Mouse (Mus musculus) heart, embryonic 11.5 days (tissue): Measurements from ENCODE around the gene Ifit1. TPM values are rescaled to one million over a fixed set of nuclear protein-coding genes. Genes with fewer than 3 reads are reported as not detected.
"Not testable (repeated sequence)": the region's sequence is repeated elsewhere in the genome, so short reads cannot be mapped to it uniquely, and the experiment has no call there.

Experiments used
- ATAC-seq: fragments of 200-750 bp; cut with Nextera tagmentation; replicated peaks from 2 replicates; pipeline ENCODE4 v1.8.0; 2017; ENCODE audit warnings: moderate library complexity; ENCODE audit not compliant: insufficient number of reproducible peaks, low FRiP score, low TSS enrichment
- H3K27ac ChIP-seq: fragments of 300-500 bp; sonication (generic); 2 replicates; pipeline ENCODE4 v1.5.1; 2014; ENCODE audit warnings: mild to moderate bottlenecking, low read depth, low read length
- H3K27me3 ChIP-seq: fragments of 300-500 bp; sonication (generic); 2 replicates; pipeline ENCODE4 v1.6.1; 2014; ENCODE audit warnings: mild to moderate bottlenecking, low read length, mixed read lengths; ENCODE audit not compliant: control insufficient read depth, insufficient read depth
- H3K36me3 ChIP-seq: fragments of 300-500 bp; sonication (generic); 2 replicates; pipeline ENCODE4 v1.6.1; 2014; ENCODE audit warnings: mild to moderate bottlenecking, low read length, moderate library complexity, mixed read lengths; ENCODE audit not compliant: control insufficient read depth, insufficient read depth
- H3K4me1 ChIP-seq: fragments of 300-500 bp; sonication (generic); 2 replicates; pipeline ENCODE4 v1.6.1; 2014; ENCODE audit warnings: low read length; ENCODE audit not compliant: control insufficient read depth, insufficient read depth
- H3K4me2 ChIP-seq: fragments of 300-500 bp; sonication (generic); 2 replicates; pipeline ENCODE4 v1.6.1; 2014; ENCODE audit warnings: mild to moderate bottlenecking, moderate library complexity
- H3K4me3 ChIP-seq: fragments of 300-500 bp; sonication (generic); 2 replicates; pipeline ENCODE4 v1.5.1; 2014; ENCODE audit warnings: low read depth, low read length
- H3K9ac ChIP-seq: fragments of 300-500 bp; sonication (generic); 2 replicates; pipeline ENCODE4 v1.6.1; 2014; ENCODE audit warnings: mild to moderate bottlenecking, low read depth, low read length, moderate library complexity
- H3K9me3 ChIP-seq: fragments of 300-500 bp; sonication (generic); replicated peaks from 2 replicates; pipeline ENCODE4 v1.6.1; 2016; ENCODE audit warnings: low read length; ENCODE audit not compliant: control insufficient read depth
- WGBS: fragments of 180-500 bp; shearing (Covaris S2); extraction: QIAGEN DNeasy Blood & Tissue Kit; methylation state at CpG from one replicate; pipeline ENCODE4 v1.1.7; 2014; ENCODE audit not compliant: insufficient replicate concordance; 5-methylcytosine and 5-hydroxymethylcytosine counted together
- polyA plus RNA-seq: library from polyadenylated mRNA; unstranded; fragments of >200 nt; fragmentation: Nextera tagmentation; extraction: Ambion mirVana; gene quantifications from 2 replicates; pipeline ENCODE4 v1.2.1, GENCODE M21; 2014

Ifit1 gene
- polyA plus RNA-seq, 1 experiment from 2014 or later, result 0.44 TPM

DNA sequence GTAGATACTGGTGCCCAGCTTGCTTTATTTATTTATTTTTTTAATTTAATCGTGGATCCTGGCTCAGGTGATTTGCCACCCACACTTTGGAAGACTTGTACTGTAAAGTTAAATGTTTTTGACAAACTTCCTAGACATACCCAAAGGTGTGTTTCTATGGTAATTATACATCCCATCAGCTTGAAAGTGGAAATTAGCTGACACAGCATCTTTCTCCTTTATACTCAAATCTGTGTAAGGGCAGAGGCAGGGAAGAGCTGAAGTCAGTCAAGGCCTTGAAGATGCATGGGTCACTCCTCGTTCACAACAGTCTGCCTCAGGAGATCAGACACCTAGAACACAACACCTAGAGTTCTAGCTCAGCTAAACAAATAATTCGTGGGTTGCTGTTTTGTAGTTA lies 30.6 kb upstream of the Ifit1 start:
- not testable (repeated sequence) for H3K4me3 ChIP-seq, ATAC-seq, H3K27ac ChIP-seq, H3K27me3 ChIP-seq, H3K4me1 ChIP-seq, H3K9ac ChIP-seq, H3K36me3 ChIP-seq, H3K9me3 ChIP-seq, H3K4me2 ChIP-seq
- 63% methylated on average over 3 of the region's 3 CpGs for WGBS

DNA sequence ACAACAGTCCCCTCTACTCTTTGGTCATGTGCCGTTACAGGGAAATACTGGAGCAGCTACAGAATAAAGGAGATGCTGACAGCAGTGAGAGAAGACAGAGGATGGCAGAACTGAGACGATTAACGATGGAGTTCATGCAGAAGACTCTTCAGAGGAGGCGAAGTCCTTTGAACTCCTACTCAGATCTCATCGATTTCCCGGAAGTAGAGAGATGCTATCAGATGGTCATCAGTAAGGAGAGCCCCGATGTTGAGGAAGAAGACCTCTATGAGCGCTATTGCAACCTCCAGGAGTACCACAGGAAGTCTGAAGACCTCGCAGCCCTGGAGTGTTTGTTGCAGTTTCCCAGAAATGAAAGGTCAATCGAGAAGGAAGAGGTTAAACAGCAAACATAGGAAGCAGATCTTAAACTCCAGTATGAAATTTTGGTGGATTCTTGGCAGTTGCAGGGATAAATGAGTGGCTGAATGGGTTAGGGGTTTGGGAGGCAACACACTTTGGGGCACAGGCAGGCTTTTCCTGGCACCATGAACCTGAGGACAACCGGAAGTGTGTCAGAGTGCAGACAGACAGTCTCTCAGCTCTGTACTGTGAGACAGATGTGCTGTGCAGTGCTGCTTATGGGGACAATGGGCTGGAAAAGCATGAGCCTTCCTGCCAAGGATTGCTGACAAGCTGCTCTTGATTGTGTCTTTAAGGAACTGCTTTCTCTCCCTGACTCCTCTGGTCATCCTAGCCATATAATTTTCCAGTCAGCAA lies 28.2 kb upstream of the Ifit1 start:
- H3K9ac ChIP-seq, H3K27ac ChIP-seq, H3K36me3 ChIP-seq, H3K27me3 ChIP-seq, H3K4me2 ChIP-seq, H3K4me1 ChIP-seq, ATAC-seq, H3K9me3 ChIP-seq, H3K4me3 ChIP-seq: not testable (repeated sequence)
- 77% methylated on average over 5 of the region's 11 CpGs for WGBS

DNA sequence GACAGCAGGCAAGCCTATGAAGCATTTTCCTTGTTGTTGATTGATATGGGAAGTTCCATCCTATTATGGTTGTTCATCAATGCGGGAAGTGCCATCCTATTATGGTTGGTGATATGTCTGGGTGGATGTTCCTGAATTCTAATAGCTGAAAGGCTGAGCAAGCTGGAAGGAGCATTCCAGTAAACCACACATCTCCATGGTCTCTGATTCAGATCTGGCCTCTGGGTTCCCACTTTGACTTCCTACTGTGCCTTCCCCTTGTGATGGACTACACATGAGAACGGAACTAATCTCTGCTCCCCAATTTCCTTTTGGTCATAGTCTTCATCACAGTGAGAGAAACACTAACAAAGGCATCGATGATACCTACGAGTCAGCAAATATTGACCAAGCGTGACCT lies 19.8 kb upstream of the Ifit1 start:
- Histone ChIP-seq H3K4me3 (no peak overlapping the region), H3K27me3 (no peaks in the 10 kb centered on the region), H3K9me3 (no peaks in the 10 kb centered on the region), H3K36me3 (no peaks in the 10 kb centered on the region), H3K9ac (no peak overlapping the region), H3K4me1 (no peaks in the 10 kb centered on the region), H3K27ac (no peak overlapping the region), H3K4me2 (no peak overlapping the region)
- ATAC-seq, result no peak
- 84% methylated on average over 5 of the region's 5 CpGs for WGBS

DNA sequence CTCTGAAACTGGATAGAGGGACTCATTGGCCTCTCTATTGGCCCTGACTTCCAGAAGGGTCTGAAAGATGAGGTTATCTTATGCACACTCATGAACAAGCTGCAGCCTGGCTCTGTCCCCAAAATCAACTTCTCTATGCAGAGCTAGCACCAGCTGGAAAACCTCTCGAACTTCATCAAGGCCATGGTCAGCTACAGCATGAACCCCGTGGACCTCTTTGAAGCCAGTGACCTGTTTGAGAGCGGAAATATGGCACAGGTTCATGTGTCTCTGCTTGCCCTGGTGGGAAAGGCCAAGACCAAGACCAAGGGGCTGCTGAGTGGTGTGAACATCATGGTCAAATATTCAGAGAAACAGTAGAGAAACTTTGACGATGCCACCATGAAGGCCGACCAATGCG lies 16.9 kb upstream of the Ifit1 start:
- no peaks in the 10 kb centered on the region for H3K36me3 ChIP-seq
- no peak overlapping the region for H3K4me3 ChIP-seq
- no peaks in the 10 kb centered on the region for H3K9me3 ChIP-seq
- no peaks in the 10 kb centered on the region for H3K27me3 ChIP-seq
- H3K27ac ChIP-seq, result no peak overlapping the region
- H3K4me1 ChIP-seq, result no peaks in the 10 kb centered on the region
- ATAC-seq, result no peak
- no peak overlapping the region for H3K4me2 ChIP-seq
- WGBS, result 89% methylated on average over 6 of the region's 6 CpGs
- H3K9ac ChIP-seq, result no peak overlapping the region

DNA sequence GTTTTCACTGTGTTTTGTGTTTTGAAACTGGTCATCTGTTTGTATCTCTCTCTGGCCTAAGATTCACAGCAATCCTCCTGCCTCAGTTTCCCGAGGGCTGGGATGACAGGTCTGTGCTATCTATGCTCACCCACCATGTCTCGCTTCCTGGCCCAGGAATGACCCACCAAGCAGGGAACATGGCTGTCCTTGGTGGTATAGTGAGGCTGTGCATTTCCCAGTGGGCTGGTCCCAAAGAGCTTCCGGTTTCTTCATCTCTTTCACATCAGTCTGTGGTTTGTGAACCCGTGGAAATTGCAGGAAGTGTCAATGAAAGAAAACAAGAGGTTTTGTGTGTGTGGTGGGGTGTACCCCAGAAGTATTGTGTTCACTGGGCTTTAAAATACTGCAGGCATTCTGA lies 16.0 kb upstream of the Ifit1 start:
- no peaks in the 10 kb centered on the region for H3K9me3 ChIP-seq
- no peak overlapping the region for H3K27ac ChIP-seq
- no peak overlapping the region for H3K4me3 ChIP-seq
- no peak for ATAC-seq
- no peak overlapping the region for H3K9ac ChIP-seq
- 65% methylated on average over 4 of the region's 4 CpGs for WGBS
- no peaks in the 10 kb centered on the region for H3K36me3 ChIP-seq
- no peaks in the 10 kb centered on the region for H3K27me3 ChIP-seq
- H3K4me2 ChIP-seq, result no peak overlapping the region
- H3K4me1 ChIP-seq, result no peaks in the 10 kb centered on the region

DNA sequence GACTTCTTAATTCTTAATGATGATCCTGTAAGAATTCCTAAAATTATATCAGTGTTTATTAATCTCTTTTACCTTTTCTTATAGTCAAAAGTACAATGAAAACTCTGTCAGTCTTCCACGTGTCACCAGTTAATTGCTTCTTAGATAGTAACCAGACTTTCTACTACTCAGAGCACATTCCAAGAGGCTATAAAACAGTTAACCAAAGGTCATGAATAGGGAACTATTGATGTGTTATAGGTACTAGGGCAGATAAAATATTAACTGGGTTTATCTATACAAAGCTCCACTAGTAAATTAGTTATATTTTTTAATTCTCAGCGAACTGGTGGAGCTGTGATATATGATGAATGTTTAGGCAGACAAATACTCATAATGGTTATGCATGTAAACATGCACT lies 13.2 kb upstream of the Ifit1 start:
- 63% methylated on average over 2 of the region's 2 CpGs for WGBS

DNA sequence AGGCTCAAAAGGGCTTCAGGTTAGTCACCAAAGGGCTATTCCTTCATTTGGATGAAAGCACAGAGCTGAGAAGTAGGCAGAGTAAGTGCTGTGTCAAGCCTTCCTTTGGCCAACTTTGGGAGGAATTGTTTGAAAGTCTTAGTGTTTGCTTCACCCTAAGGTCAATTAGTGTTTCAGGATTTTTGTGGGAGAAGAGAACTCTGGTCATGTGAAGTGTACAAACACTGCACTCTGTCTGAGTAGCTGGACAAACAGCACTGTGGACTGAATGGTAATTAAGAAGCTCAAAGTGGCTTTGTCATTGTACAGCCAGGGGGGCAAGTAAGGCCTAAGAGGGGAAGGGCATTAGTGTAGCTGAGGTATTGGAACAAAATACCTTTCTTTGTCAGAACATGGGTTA lies 9.2 kb upstream of the Ifit1 start:
- Histone ChIP-seq H3K36me3 (no peaks in the 10 kb centered on the region), H3K27me3 (no peaks in the 10 kb centered on the region), H3K4me3 (no peak overlapping the region), H3K4me2 (no peak overlapping the region), H3K4me1 (no peaks in the 10 kb centered on the region), H3K9ac (no peak overlapping the region), H3K9me3 (no peaks in the 10 kb centered on the region), H3K27ac (no peak overlapping the region)
- no peak for ATAC-seq

More for the DNA sequence above, 13.2 kb upstream of the Ifit1 start:
- no peak overlapping the region for H3K4me3 ChIP-seq
- no peak for ATAC-seq
- H3K4me1 ChIP-seq, result no peaks in the 10 kb centered on the region
- no peak overlapping the region for H3K9ac ChIP-seq
- no peaks in the 10 kb centered on the region for H3K36me3 ChIP-seq
- no peak overlapping the region for H3K27ac ChIP-seq
- no peaks in the 10 kb centered on the region for H3K9me3 ChIP-seq
- H3K4me2 ChIP-seq, result no peak overlapping the region
- no peaks in the 10 kb centered on the region for H3K27me3 ChIP-seq

DNA sequence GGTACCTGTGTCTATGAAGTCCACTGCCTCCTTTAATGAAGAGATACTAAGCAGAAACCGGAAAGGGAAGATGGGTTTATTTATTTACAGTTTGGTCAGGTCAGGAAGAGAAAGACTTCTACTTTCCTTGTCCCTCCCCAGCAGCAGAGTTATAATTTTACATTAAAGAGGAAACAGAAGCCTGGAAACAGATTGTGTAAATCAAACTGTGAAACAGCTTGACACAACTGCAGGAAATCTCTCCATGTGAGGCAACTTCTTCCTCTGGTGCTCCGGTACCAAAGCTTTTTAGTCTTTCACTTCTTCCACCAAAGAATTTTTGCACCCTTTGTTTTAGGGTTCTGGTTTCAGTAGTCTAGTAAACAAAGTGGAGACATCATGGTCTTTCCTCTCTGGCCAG lies 7.2 kb upstream of the Ifit1 start:
- H3K27me3 ChIP-seq, result no peaks in the 10 kb centered on the region
- WGBS, result 68% methylated on average over 2 of the region's 2 CpGs
- H3K4me3 ChIP-seq, result no peak overlapping the region
- ATAC-seq, result no peak
- no peaks in the 10 kb centered on the region for H3K9me3 ChIP-seq
- H3K27ac ChIP-seq, result no peak overlapping the region
- H3K36me3 ChIP-seq, result no peaks in the 10 kb centered on the region
- no peak overlapping the region for H3K9ac ChIP-seq
- no peaks in the 10 kb centered on the region for H3K4me1 ChIP-seq
- H3K4me2 ChIP-seq, result no peak overlapping the region

DNA sequence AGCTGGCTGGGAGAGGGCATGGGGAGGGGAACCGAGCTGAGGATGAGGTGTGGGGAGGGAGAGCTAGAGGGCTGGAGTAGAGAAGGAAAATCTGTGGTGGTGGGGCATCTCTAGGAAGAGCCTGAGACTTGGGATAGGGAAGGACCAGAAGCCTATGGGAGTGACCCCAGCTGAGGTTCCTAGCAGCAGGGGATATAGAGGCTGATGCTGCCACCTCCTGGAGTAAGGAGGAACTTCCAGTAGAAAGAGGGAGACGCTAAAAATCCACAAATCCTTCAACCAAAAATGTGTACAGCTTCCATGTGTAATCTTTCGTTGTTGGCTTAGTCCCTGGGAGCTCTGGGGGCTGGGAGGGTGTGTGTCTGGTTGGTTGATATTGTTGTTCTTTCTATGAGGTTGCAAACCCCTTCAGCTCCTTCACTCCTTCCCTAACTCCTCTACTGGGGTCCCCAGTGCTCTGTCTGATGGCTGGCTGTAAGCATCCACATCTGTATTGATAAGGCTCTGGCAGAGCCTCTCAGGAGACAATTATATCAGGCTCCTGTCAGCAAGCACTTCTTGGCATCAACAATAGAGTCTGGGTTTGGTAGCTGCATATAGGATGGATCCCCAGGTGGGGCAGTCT lies 3.6 kb upstream of the Ifit1 start:
- Histone ChIP-seq H3K4me3 (no peak overlapping the region), H3K36me3 (no peaks in the 10 kb centered on the region), H3K9ac (no peak overlapping the region), H3K4me1 (no peaks in the 10 kb centered on the region), H3K4me2 (no peak overlapping the region), H3K27ac (no peak overlapping the region), H3K27me3 (no peaks in the 10 kb centered on the region), H3K9me3 (no peaks in the 10 kb centered on the region)
- no peak for ATAC-seq
- WGBS, result 13% methylated on average over 3 of the region's 3 CpGs
